Mouse (Mus musculus) heart, adult 2 months (tissue): ENCODE results near the gene Ddr2.

ENCODE experiments used
- CTCF ChIP-seq: fragments of 200-600 bp; IDR thresholded peaks from 2 replicates; pipeline ENCODE4 v1.8.1; 2022; ENCODE audit warnings: antibody characterized with exemption, mild to moderate bottlenecking, moderate library complexity
- EP300 ChIP-seq: fragments of 200-500 bp; IDR thresholded peaks from 2 replicates; pipeline ENCODE4 v1.6.1; 2011; ENCODE audit warnings: low read depth, low read length, control low read depth; ENCODE audit not compliant: insufficient read depth
- POLR2A ChIP-seq: fragments of 200-500 bp; IDR thresholded peaks from 2 replicates; pipeline ENCODE4 v1.6.1; 2011; ENCODE audit warnings: mild to moderate bottlenecking, low read depth, low read length, control low read depth; ENCODE audit not compliant: insufficient read depth

DNA sequence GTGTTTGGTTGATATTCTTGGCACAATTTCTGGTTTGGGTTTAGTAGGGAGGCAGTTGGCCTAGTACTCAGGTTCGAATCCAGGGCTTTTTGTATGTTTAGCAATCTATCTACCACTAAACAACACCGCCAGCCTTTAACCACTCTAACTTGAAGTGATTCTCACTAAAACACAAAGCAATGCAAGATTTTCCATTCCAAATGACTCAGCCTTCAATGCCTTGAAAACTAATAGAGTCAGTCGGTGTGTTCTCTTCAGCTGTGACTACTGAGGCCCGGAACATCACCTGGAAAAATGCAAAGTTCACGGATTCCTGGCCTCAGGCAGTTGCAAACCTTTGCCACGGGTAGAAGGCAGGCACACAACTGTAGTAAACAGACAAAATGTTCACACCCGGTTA lies 178.9 kb downstream of the Ddr2 start:
- TF ChIP-seq EP300, result no peak
- TF ChIP-seq CTCF, result no peak
- no peak for TF ChIP-seq POLR2A
